Mouse (Mus musculus): ENCODE results near the gene Plekhg5.

The Plekhg5 gene

DNA sequence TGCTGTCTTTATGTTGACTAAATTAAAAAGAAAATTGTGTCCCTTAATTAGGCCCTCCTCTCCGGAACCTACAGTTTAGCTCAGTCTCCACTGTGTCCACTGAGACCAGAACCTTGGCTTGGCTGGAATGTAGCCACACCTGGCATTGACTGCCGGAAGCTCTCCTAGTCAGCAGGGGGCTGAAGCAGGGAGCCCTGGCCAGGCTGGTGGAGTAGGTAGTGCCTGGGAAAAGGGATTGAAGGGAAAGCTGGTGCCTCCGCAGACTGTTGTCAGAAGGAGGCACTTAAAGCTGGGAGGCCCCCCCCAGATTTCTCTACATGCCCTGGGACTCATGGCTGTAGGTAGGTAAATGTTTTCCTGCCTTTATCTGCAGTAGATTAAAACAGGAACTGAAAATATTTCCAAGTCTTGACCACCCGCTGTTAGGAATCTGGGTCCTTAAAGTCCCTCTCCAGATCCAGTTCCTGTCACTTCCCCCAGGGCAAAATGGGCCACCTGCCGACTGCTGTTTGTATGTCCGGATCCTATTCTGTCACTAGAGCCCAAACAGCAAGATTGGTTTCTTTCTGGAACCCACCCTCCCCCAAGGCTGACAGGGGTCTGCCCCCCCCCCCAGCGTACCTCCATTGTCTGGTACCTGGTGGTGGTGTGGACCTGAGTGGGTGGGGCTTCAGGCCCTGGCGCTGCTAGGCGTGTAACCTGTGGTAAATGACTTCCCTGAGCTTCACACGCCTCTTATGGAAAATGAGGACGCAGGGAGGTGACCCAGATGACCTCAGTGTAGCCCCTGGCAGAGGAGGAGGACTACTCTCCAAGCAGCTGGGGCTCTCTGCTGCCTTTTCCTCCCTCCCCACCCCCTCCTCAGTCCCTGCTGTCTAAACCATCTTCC, 25.9 kb downstream of the Plekhg5 start:
- no peak for DNase-seq (ENCODE audit: low spot score)

DNA sequence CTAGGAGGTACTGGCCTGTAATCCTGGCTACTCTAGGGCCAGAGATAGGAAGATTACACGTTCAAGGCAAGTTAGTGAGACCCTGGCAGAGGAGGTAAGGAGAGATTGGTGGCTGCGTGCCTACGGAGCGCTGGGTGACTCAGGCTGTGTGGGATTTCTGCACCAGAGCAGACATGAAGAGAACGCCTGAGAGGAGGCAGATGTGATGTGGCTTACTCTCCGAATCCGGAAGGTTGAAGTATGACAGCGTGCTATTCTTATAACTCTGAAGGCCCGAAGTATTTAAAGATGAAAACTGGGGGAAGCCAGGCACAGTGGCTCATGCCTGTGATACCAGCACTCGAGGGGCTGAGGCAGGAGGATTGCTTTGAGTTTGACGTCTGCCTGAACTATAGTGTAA, 28.2 kb downstream of the Plekhg5 start:
- no peak for DNase-seq (ENCODE audit: low spot score)

DNA sequence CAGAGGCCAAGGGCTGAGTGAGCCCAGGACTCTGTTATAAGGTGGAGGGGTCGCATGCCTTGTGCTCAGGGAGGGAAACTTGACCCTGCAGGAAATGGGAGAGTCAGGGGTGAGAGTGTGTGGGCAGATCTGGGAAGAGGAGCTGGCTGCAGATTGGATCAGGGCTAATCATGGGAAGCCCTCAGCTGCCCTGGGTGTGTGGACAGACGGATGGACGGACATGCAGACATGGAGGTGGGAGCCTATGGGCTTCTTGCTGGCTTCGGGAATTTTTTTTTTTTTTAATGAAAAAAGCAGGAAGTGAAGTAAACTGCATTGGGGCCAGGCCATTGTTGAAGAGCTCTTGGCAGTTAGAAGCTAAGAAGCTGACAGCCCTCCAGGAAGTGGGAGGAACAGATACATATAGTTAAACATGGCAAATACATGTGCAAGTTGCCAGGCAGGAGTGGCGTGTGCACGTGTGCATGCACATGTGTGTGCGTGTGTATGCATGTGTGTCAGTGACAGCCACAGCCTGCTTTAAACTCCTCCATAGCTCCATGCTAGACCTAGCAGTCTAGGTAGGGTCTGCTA, 28.9 kb downstream of the Plekhg5 start:
- DNase-seq (ENCODE audit: low spot score), result peak; percentile 47

DNA sequence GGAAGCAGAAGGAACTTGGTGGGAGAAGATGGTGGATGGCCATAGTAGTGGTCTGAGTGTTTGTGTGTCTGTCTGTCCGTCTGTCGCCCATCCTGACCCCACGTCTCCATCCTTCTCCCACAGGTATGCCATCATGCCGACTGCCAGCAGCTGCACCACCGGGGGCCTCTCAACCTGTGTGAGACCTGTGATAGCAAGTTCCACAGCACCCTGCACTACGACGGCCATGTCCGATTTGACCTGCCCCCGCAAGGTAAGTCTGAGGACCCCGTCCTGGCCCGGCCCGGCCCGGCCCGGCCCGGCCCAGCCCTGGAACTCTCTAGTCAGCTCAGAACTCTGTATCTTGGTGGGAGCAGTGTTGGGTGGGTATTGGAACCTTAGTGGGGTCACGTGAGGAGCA, 29.6 kb downstream of the Plekhg5 start:
- DNase-seq (ENCODE audit: low spot score), result no peak

DNA sequence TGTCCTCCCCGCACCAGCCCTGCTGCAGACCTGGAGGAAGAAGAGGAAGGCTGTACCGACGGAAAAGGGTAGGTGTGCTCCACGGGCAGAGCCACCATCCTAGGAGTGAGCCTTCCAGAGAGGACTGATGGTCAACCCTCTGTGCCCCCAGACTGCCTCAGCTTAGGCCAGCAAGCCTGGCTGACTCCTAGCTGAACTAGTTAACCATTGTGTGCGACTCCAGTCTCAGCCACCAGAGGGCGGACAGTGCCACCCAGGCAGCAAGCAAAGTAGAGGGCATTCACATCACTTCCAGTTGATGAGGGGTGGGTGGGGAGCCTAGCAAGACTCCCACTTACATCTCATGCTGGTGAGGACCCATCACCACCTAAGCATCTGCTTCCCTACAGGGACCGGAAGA, 30.7 kb downstream of the Plekhg5 start:
- peak; percentile 88 for DNase-seq (ENCODE audit: low spot score)

DNA sequence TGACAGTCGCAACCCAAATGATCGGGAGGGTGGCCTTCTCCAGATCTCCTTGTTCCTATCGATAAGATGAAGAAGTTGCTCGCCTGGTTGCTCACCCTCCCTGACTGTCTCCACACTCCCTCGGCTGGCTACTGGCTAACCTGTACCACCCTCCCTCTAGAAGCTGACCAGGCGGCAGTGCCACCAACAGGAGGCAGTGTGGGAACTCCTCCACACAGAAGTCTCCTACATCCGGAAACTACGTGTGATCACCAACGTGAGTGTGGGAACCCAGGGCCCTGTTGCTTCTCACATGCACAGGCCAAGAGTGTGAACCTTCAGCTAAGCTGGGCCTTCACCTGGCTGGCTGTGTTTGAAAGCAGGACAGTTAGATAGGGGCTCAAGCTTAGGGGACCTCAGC, 34.4 kb downstream of the Plekhg5 start:
- DNase-seq (ENCODE audit: low spot score), result peak; percentile 42

DNA sequence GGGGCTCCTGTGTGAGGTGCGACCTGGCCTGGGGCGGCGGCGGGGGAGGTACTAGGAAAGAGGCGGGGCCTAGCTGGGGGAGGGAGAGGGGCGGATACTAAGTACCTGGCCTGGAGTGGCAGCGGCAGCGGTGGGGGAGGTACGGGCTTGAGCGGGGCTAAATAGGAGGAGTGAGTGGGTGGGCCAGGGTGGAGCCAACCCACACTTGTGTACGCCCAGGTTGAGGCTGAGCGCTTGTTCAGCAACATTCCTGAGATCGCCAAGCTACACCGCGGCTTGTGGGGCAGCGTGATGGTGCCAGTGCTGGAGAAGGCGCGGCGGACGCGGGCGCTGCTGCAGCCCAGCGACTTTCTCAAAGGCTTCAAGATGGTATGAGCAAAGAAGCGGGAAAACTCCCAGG, 35.2 kb downstream of the Plekhg5 start:
- peak; percentile 81 for DNase-seq (ENCODE audit: low spot score)

DNA sequence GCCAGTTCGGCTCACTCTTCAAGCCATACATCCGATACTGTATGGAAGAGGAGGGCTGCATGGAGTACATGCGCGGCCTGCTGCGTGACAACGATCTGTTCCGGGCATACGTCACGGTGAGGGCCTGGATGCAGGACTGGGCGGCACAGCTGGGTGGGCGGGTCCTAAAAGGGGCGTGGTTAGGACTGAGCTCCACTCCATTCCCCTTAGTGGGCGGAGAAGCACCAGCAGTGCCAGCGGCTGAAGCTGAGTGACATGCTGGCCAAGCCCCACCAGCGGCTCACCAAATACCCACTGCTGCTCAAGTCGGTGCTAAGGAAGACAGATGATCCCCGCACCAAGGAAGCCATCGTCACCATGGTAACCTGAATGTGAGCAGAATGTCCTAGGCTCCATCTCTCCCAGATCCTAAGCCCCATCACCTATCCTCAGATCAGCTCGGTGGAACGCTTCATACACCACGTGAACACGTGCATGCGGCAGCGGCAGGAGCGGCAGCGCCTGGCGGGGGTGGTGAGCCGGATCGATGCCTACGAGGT, 35.7 kb downstream of the Plekhg5 start:
- peak; percentile 96 for DNase-seq (ENCODE audit: low spot score)

DNA sequence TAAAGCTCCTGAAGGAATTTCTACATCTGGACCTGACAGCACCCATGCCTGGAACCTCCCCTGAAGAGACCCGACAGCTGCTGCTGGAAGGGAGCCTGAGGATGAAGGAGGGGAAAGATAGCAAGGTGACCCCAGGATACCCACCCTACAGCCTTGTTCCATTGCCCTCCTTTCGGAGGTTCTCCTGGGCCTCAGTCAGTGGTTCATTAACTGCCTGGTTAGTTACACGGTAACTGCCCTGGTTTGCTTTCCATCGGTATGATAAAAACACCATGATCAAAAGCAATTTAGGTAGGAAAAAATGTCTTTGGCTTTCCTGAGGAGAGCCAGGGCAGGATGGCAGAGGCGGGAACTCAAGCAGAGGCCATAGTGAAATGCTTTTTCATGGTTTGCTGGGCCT, 36.4 kb downstream of the Plekhg5 start:
- no peak for DNase-seq (ENCODE audit: low spot score)

DNA sequence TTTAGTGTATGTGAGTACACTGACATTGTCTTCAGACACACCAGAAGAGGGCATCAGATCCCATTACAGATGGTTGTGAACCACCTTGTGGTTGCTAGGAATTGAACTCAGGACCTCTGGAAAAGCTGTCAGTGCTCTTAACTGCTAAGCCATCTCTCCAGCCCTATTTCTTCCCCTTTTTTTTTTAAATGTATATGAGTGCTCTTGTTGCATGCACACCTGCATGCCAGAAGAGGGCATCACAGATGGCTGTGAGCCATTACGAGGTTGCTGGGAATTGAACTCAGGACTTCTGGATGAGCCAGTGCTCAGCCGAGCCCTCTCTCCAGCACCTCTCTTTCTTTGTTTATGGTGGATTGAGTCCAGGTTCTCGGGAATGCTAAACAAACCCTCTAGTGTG, 37.2 kb downstream of the Plekhg5 start:
- no peak for DNase-seq (ENCODE audit: low spot score)

DNA sequence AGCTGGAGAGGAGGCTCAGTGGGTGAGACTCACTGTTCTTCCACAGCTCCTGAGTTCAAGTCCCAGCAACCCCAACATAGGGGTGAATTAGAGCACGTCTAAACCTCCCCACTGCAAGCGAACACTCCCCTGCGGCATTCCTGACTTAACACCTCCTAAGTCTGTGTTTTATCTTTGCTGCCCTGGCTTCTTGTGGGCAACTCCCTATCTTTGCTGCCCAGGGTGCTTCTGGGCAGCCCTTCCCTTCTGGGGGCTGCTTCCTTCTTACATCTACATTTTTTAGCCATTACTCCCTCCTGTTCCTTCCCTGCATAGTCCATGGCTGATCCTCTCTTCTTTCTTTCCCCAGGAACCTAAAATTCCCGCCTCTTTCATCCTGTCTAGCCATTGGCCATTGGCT, 38.4 kb downstream of the Plekhg5 start:
- DNase-seq (ENCODE audit: low spot score), result no peak

DNA sequence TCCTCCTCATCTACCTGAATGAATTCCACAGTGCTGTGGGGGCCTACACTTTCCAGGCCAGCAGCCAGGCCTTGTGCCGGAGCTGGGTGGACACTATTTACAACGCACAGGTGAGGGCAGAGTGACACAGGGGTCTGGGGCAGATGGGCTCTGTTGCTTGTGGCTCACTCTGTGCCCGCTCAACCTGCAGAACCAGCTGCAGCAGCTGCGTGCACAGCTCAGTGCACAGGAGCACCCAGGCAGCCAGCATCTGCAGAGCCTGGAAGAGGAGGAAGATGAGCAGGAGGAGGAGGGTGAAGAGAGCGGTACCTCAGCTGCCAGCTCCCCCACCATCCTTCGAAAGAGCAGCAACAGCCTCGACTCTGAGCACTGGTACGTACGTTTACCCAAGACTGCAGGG, 40.0 kb downstream of the Plekhg5 start:
- no peak for DNase-seq (ENCODE audit: low spot score)

DNA sequence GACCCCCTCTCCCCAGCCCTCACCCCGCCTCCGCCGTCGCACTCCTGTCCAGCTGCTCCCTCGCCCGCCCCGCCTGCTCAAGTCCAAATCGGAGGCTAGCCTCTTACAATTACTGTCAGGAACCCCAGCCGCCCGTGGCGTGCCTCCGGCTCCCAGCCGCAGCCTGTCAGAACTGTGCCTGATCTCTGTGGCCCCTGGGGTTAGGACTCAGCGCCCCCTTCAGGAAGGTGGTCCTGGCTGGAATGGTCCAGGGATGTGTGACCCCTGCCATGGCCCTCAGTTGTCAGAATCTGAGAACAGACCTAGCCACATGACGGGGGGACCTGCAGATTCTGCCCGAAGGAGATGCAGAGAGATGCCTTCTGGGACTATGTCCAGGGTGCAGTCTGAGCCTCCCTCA, 41.8 kb downstream of the Plekhg5 start:
- no peak for DNase-seq (ENCODE audit: low spot score)

DNA sequence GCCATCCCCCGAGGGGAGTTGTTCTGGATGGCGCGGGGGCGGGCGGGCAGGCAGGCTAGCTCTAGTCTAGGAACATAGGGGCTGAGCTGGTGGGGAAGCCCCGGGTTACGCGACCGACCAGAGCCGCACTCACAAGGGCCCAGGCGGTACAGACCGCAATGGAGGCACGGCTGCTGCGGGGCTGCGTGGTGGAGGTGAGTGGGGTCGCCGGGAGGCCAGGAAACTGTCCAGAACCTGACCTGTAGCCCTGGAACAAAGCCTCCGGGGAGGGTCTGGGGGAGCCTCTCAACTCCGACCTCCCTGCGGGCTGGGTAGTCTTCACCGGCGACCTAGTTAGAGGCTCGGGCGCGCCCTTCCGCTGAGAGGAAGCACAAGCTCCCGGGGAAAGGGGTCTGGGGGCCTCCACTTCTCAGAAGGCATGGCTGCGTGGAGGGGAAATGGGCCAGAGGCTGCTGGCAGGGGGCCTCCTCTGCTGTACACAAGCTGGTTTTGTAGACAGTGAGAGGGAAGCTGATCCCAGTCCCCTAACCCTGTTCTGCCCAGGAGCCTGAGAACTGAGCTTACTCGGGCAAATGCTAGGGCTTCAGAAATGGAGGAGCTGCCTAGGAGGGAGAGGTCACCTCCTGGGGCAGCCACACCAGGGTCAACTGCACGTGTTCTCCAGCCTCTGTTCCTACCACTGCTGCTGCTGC, 43.8 kb downstream of the Plekhg5 start, which contains the start of gene Tnfrsf25:
TSS of gene Tnfrsf25 (plus strand) at position 14 of the 692 bp plus-strand sequence.
- peak; percentile 41 for DNase-seq (ENCODE audit: low spot score)

DNA sequence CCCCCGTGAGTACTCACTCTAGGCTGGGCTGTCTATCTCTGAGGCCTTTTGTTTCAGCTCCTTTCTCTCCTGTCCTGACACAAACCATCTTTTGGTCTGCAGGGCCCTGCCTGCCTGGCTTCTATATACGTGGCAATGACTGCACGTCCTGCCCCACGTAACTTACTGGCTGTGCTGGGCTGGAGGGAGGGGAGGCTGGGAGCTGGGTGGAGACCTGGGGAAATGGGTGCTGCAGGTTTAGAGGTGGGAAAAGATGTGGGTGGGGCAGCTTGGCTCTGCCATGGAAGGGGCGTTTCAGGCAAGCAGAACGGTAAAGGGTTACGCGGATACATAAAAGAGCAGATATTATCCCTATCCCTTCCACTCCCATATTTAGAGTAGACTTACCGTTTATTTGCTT, 45.2 kb downstream of the Plekhg5 start:
- no peak for DNase-seq (ENCODE audit: low spot score)

DNA sequence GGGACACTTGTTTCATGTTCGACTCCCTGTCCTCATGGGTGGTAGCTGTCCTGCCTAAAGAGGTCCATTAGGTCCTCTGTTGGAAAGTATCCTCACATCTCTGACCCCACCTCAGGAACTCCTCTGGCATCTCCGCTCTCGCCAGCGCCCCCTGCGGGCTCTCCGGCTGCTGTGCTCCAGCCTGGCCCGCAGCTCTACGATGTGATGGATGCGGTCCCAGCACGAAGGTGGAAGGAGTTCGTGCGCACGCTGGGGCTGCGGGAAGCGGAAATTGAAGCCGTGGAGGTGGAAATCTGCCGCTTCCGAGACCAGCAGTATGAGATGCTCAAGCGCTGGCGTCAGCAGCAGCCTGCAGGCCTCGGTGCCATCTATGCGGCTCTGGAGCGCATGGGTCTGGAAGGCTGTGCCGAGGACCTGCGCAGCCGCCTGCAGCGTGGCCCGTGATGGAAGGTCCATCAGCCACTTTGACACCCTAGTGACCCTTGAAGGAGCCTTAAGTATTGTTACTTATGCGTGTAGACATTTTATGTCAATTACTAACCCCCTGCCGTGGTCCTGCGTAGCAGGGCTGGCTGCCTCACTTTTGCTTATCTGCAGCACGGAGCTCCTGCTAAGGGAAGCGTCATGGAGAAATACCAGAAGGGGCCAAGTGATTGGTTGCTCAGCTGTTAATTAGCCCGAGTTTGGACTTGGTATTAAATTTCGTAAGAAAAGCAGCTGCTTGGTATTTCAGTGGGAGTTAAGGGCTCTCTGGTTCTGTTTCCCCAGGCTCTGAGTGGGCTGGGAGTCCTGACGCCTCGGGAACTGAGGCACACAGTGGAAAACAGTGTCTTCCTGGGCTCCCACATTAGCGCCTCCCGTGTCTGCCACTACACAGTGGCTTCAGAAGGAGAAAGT, 47.3 kb downstream of the Plekhg5 start:
- DNase-seq (ENCODE audit: low spot score), result peak; percentile 70

DNA sequence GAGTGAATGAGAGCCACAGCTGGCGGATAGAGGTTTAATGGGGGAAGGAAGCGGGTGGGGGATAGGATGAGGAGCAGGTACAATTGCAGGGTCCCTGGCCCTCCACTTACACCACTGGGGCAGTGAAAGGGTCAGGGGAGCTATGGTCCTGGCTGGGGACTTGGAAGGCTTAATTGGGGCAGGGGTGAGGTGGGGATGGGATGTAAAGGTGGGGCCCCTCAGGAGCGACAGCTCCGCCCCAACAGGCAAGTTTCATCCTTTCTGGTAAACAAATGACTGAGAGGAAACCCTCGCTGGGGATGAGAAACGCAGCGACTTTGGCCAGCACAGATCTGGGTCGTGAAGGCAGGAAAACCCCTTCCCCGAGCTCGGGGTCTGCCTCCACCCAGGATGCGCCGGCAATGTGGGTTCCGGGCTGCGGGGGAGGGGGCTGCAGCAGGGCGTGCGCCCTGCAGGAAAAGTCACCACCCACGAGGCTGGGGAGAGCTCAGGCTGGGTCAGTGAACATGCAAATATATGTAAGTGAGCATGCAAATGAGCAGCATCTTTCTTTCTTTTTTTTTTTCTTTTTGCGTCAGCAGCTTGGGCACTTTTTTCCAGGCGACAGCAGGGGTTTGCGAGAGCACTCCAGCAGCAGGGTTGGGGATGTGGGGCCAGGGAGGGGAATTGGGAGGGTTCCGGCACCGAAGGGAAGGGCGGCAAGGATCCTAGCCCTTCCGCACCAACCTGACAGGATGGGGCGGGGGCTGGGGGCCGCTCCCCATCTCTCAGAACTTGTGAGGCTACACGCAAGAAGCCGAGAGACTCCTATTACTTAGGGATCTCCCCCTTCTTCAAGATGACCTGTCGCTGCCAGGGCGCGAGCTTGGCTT, 48.2 kb downstream of the Plekhg5 start:
- DNase-seq (ENCODE audit: low spot score), result peak; percentile 45

DNA sequence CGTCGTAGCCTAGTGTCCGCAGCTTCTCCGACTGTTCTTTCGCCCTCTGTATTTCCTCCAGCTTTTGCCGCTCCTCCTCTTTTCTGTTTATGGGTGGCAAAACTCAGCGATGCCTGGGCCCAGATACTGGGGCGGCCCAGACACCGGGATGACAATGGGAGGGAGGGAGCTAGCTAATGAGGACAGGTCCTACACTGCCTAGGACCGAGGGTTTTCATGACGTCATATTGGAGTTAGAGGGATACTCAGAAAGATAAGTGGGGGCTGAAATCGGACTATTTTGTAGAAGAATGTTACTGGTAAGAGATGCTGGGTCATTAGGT, 48.8 kb downstream of the Plekhg5 start:
- no peak for DNase-seq (ENCODE audit: low spot score)

DNA sequence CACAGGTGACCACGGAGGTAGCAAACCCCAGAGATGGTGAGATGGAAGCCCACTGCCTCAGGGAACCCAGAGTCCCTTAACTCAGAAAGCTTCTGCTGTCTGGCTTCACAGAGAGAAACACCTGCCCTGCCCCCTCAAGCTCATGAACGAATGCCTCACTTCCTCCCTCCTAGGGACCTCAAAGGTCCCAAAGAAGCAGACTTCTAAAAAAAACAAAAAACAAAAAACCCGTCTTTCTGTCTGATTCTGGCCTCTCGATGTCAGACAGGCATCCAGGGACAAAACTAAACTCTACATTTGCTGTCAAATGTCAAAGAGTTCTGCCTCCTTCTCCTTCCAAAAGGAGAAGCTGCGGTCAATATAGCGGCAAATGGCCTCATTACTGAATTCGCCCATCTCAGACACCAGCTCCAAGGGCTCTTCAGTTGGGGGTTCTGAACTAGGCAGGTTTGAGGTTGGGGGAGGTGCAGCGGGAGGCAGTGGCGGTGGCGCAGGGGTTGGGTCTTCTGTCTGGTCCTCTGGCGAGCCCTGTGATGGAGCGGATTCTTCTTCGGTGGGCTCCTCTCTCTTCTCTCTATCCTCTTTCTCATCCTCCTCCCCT, 52.2 kb downstream of the Plekhg5 start:
- DNase-seq (ENCODE audit: low spot score), result no peak

Measured in embryo, embryonic 10 days (tissue).